Mouse (Mus musculus): ENCODE results near the gene Fam118b. TPM values are rescaled to one million over a fixed set of nuclear protein-coding genes. Genes with fewer than 3 reads are reported as not detected.

The Fam118b gene
- polyA plus RNA-seq, 1 experiment = 11.4 TPM

GRCm38 (mm10) chr9:35264509-35264908 lies 3.1 kb downstream of the Fam118b start:
- H3K4me3 ChIP-seq (ENCODE audit: insufficient read depth, low read depth, low read length) = no peak overlapping the region
- H3K27ac ChIP-seq (ENCODE audit: insufficient read depth, low read depth, low read length) = no peak overlapping the region
- H3K36me3 ChIP-seq (ENCODE audit: control insufficient read depth, insufficient read depth, low read length) = no peaks in the 10 kb centered on the region
- peak; percentile 12 for DNase-seq
- no peaks in the 10 kb centered on the region for H3K27me3 ChIP-seq (replicated peaks; ENCODE audit: control insufficient read depth, insufficient read depth, low read length)
- TF ChIP-seq CTCF (conservative IDR thresholded peaks at IDR 0.05; ENCODE audit: insufficient read depth, insufficient read length, low read depth, low read length) = no peak
- no peak for TF ChIP-seq POLR2A (IDR thresholded peaks at IDR 0.05; ENCODE audit: low read depth, low read length)
- 11% methylated on average over 3 of the region's 3 CpGs for WGBS
- H3K4me1 ChIP-seq (ENCODE audit: control insufficient read depth, insufficient read depth, low read length) = peaks cover 5% of the 10 kb centered on the region; the same call in 1 of the 2 replicates

- TF ChIP-seq POLR2A (IDR thresholded peaks at IDR 0.05; ENCODE audit: low read depth, low read length) = no peak
- no peak for TF ChIP-seq CTCF (conservative IDR thresholded peaks at IDR 0.05; ENCODE audit: insufficient read depth, insufficient read length, low read depth, low read length)
- peaks cover 5% of the 10 kb centered on the region; the same call in 1 of the 2 replicates for H3K4me1 ChIP-seq (ENCODE audit: control insufficient read depth, insufficient read depth, low read length)
- no peak overlapping the region for H3K4me3 ChIP-seq (ENCODE audit: insufficient read depth, low read depth, low read length)
- no peak overlapping the region for H3K27ac ChIP-seq (ENCODE audit: insufficient read depth, low read depth, low read length)
- H3K27me3 ChIP-seq (replicated peaks; ENCODE audit: control insufficient read depth, insufficient read depth, low read length) = no peaks in the 10 kb centered on the region
- DNase-seq = peak; percentile 17
- 67% methylated on average over 2 of the region's 2 CpGs for WGBS
- H3K36me3 ChIP-seq (ENCODE audit: control insufficient read depth, insufficient read depth, low read length) = no peaks in the 10 kb centered on the region
These were observed 4.2 kb downstream of the Fam118b start for GRCm38 (mm10) chr9:35263431-35263830.

GRCm38 (mm10) chr9:35262418-35262817 lies 5.2 kb downstream of the Fam118b start:
- H3K27me3 ChIP-seq (replicated peaks; ENCODE audit: control insufficient read depth, insufficient read depth, low read length) = no peaks in the 10 kb centered on the region
- H3K4me1 ChIP-seq (ENCODE audit: control insufficient read depth, insufficient read depth, low read length) = peaks cover 5% of the 10 kb centered on the region; the same call in 1 of the 2 replicates
- H3K36me3 ChIP-seq (ENCODE audit: control insufficient read depth, insufficient read depth, low read length) = no peaks in the 10 kb centered on the region
- H3K27ac ChIP-seq (ENCODE audit: insufficient read depth, low read depth, low read length) = no peak overlapping the region
- TF ChIP-seq POLR2A (IDR thresholded peaks at IDR 0.05; ENCODE audit: low read depth, low read length) = no peak
- no peak for TF ChIP-seq CTCF (conservative IDR thresholded peaks at IDR 0.05; ENCODE audit: insufficient read depth, insufficient read length, low read depth, low read length)
- DNase-seq = no peak
- 69% methylated on average over 4 of the region's 4 CpGs for WGBS
- H3K4me3 ChIP-seq (ENCODE audit: insufficient read depth, low read depth, low read length) = no peak overlapping the region

GRCm38 (mm10) chr9:35257365-35257764 lies 10.2 kb downstream of the Fam118b start:
- Histone ChIP-seq H3K27me3 (replicated peaks; ENCODE audit: control insufficient read depth, insufficient read depth, low read length) (no peaks in the 10 kb centered on the region), H3K4me3 (ENCODE audit: insufficient read depth, low read depth, low read length) (no peak overlapping the region), H3K36me3 (ENCODE audit: control insufficient read depth, insufficient read depth, low read length) (no peaks in the 10 kb centered on the region), H3K4me1 (ENCODE audit: control insufficient read depth, insufficient read depth, low read length) (no peaks in the 10 kb centered on the region), H3K27ac (ENCODE audit: insufficient read depth, low read depth, low read length) (no peak overlapping the region)
- WGBS = 88% methylated on average over 7 of the region's 7 CpGs
- no peak for DNase-seq
- no peak for TF ChIP-seq CTCF (conservative IDR thresholded peaks at IDR 0.05; ENCODE audit: insufficient read depth, insufficient read length, low read depth, low read length)

- Histone ChIP-seq H3K27ac (ENCODE audit: insufficient read depth, low read depth, low read length) (no peak overlapping the region), H3K27me3 (replicated peaks; ENCODE audit: control insufficient read depth, insufficient read depth, low read length) (no peaks in the 10 kb centered on the region), H3K36me3 (ENCODE audit: control insufficient read depth, insufficient read depth, low read length) (no peaks in the 10 kb centered on the region; the same call in 1 of the 2 replicates), H3K4me1 (ENCODE audit: control insufficient read depth, insufficient read depth, low read length) (no peaks in the 10 kb centered on the region), H3K4me3 (ENCODE audit: insufficient read depth, low read depth, low read length) (no peak overlapping the region)
- no peak for DNase-seq
- TF ChIP-seq CTCF (conservative IDR thresholded peaks at IDR 0.05; ENCODE audit: insufficient read depth, insufficient read length, low read depth, low read length) (no peak), POLR2A (IDR thresholded peaks at IDR 0.05; ENCODE audit: low read depth, low read length) (no peak)
These were observed 18.1 kb downstream of the Fam118b start for GRCm38 (mm10) chr9:35249476-35249875.

GRCm38 (mm10) chr9:35247405-35247804 lies 20.2 kb downstream of the Fam118b start:
- no peak overlapping the region for H3K27ac ChIP-seq (ENCODE audit: insufficient read depth, low read depth, low read length)
- WGBS = 92% methylated on average over 2 of the region's 2 CpGs
- H3K4me3 ChIP-seq (ENCODE audit: insufficient read depth, low read depth, low read length) = no peak overlapping the region
- TF ChIP-seq POLR2A (IDR thresholded peaks at IDR 0.05; ENCODE audit: low read depth, low read length) (no peak), CTCF (conservative IDR thresholded peaks at IDR 0.05; ENCODE audit: insufficient read depth, insufficient read length, low read depth, low read length) (no peak)
- H3K36me3 ChIP-seq (ENCODE audit: control insufficient read depth, insufficient read depth, low read length) = no peaks in the 10 kb centered on the region; the same call in 1 of the 2 replicates
- H3K4me1 ChIP-seq (ENCODE audit: control insufficient read depth, insufficient read depth, low read length) = no peaks in the 10 kb centered on the region
- DNase-seq = no peak
- H3K27me3 ChIP-seq (replicated peaks; ENCODE audit: control insufficient read depth, insufficient read depth, low read length) = no peaks in the 10 kb centered on the region

GRCm38 (mm10) chr9:35239734-35240133 lies 27.9 kb downstream of the Fam118b start:
- TF ChIP-seq CTCF (conservative IDR thresholded peaks at IDR 0.05; ENCODE audit: insufficient read depth, insufficient read length, low read depth, low read length) = peak; percentile 30; the same call in 1 of the 2 replicates
- no peak for TF ChIP-seq POLR2A (IDR thresholded peaks at IDR 0.05; ENCODE audit: low read depth, low read length)
- H3K36me3 ChIP-seq (ENCODE audit: control insufficient read depth, insufficient read depth, low read length) = no peaks in the 10 kb centered on the region; the same call in 1 of the 2 replicates
- 57% methylated on average over 1 of the region's 1 CpGs for WGBS
- H3K27ac ChIP-seq (ENCODE audit: insufficient read depth, low read depth, low read length) = no peak overlapping the region
- no peak overlapping the region for H3K4me3 ChIP-seq (ENCODE audit: insufficient read depth, low read depth, low read length)
- H3K27me3 ChIP-seq (replicated peaks; ENCODE audit: control insufficient read depth, insufficient read depth, low read length) = no peaks in the 10 kb centered on the region
- DNase-seq = no peak
- H3K4me1 ChIP-seq (ENCODE audit: control insufficient read depth, insufficient read depth, low read length) = no peaks in the 10 kb centered on the region
